Mouse (Mus musculus) kidney, adult 2 months (tissue): ENCODE measurements at regions not wholly inside any gene's neighbourhood (a gene's known extent, or its start where the extent isn't known, plus 50 kb on each side); places are given as distances from the start of the nearest gene placed in this dataset.

Experiments
- DNase-seq: peaks from one replicate; pipeline ENCODE4 v3.0.0; 2021
- H3K27ac ChIP-seq: fragments of 200-500 bp; 2 replicates; pipeline ENCODE4 v1.5.1; 2012; ENCODE audit warnings: low read depth, low read length, control low read depth, inconsistent platforms; ENCODE audit not compliant: insufficient read depth
- H3K27me3 ChIP-seq: fragments of 200-500 bp; replicated peaks from 2 replicates; pipeline ENCODE4 v1.6.1; 2012; ENCODE audit warnings: mild to moderate bottlenecking, moderate library complexity, low read length, inconsistent platforms; ENCODE audit not compliant: control insufficient read depth, insufficient read depth
- H3K36me3 ChIP-seq: fragments of 200-500 bp; 2 replicates; pipeline ENCODE4 v1.6.1; 2012; ENCODE audit warnings: mild to moderate bottlenecking, moderate library complexity, low read length, inconsistent platforms; ENCODE audit not compliant: control insufficient read depth, insufficient read depth
- H3K4me1 ChIP-seq: fragments of 200-500 bp; 2 replicates; pipeline ENCODE4 v1.6.1; 2011; ENCODE audit warnings: low read length; ENCODE audit not compliant: control insufficient read depth, insufficient read depth
- H3K4me3 ChIP-seq: fragments of 200-500 bp; 2 replicates; pipeline ENCODE4 v1.5.1; 2011; ENCODE audit warnings: mild to moderate bottlenecking, low read depth, low read length, control low read depth; ENCODE audit not compliant: insufficient read depth
- CTCF ChIP-seq: fragments of 200-500 bp; conservative IDR thresholded peaks from 2 replicates; pipeline ENCODE4 v1.5.1; 2011; ENCODE audit warnings: low read depth, mild to moderate bottlenecking, control low read depth, low read length, moderate library complexity, mixed read lengths; ENCODE audit not compliant: insufficient read depth, insufficient read length
- POLR2A ChIP-seq: fragments of 200-500 bp; IDR thresholded peaks from one replicate; pipeline ENCODE4 v1.6.1; 2011; ENCODE audit warnings: low read depth, low read length, control low read depth
- WGBS: fragments of 180-500 bp; shearing (Covaris S2); methylation state at CpG from one replicate; pipeline ENCODE4 v1.1.7; 2018; 5-methylcytosine and 5-hydroxymethylcytosine counted together

DNA sequence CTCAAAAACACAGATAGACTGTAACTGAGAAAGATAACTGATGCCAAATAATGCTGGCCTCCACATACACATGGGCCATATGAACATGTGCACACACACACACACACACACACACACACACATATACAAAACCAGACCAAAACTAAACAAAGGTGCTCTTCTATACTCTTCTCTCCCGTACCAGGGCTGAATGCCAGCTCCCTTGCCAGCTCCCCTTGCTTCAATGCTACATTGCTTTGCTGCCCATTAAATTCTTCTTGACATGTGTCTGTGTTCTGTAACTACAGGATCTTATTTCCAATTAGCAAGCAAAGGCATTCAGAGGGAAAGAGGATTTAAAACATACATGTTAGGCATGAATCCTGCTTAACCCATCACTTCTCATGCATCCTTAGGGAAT is 74.3 kb upstream of the Chrm2 start:
- H3K27ac ChIP-seq = no peak overlapping the region
- no peaks in the 10 kb centered on the region for H3K36me3 ChIP-seq
- no peak for DNase-seq
- no peak for TF ChIP-seq POLR2A
- TF ChIP-seq CTCF = no peak
- WGBS = 32% methylated on average over 1 of the region's 1 CpGs
- H3K27me3 ChIP-seq = no peaks in the 10 kb centered on the region
- H3K4me1 ChIP-seq = no peaks in the 10 kb centered on the region
- no peak overlapping the region for H3K4me3 ChIP-seq
